Mouse (Mus musculus) neural tube, embryonic 10.5 days (tissue): ENCODE measurements around the gene Gne.
A peak's percentile ranks its signal among the peaks of the same experiment; 100 is the strongest.

Source experiments
- DNase-seq: peaks from one replicate; pipeline ENCODE4 v3.0.0-alpha.2; 2017; ENCODE audit warnings: low spot score; ENCODE audit errors: extremely low spot score

Gne gene

GRCm38 (mm10) chr4:44025570-44025969 is 58.4 kb downstream of the Gne start:
- no peak for DNase-seq

GRCm38 (mm10) chr4:44024241-44024640 is 59.7 kb downstream of the Gne start:
- no peak for DNase-seq

GRCm38 (mm10) chr4:44023681-44024080 is 60.3 kb downstream of the Gne start:
- DNase-seq = no peak

- no peak for DNase-seq
These were observed 61.2 kb downstream of the Gne start for GRCm38 (mm10) chr4:44022766-44023165.

GRCm38 (mm10) chr4:44022323-44022722 is 61.7 kb downstream of the Gne start:
- no peak for DNase-seq

DNA sequence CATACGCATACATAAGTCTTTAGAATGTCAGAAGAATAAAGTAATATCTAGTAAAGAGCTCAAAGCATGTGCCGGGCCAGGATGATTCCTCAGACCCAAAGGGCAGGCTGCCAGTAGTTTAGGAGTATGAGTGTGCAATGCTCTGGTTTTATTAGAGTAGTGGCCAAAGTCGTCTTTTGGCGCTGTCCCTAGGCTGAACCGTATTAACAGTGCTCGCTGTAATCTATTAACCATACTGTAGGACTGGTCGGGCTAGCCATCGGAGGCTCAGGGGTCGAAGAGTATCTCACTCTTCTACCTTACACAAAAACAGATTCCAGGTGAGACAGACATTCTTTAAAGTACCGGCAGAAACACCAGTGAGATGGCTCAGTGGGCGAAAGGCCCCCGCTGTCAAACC is 67.2 kb downstream of the Gne start:
- DNase-seq = no peak

- no peak for DNase-seq
These were observed 67.9 kb downstream of the Gne start for GRCm38 (mm10) chr4:44016071-44016470.

DNA sequence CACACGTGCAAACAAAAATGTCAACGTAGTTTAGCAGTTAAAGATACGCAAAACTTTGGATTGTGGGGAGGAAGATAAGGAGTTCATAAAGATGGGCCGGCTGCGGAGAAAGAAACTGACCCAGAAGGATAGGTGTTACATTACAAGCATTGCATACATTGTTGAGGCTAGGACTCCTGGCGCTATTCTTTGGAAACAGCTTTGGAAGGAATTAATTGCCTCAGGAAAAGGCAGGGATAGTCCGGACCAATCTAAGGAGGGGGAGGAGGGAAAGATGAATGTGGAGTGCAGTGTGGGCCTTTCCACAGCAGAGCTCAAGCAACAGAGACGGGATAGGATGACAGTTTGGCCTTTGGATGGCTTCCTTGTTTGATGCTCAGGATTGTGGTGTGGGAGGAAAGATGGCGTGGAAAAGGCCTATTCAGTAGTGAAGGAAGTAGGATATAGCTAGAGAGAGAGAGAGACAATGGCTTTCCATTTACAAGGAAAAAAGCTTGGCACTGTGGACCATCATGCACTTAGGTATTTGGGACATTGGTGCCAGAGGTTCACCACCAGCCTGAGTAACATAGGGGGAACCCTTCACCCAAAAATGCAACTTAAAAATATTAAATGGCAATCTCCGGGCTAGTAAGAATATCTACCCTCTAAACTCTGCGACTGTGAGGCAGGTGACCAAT is 70.4 kb downstream of the Gne start:
- DNase-seq = no peak

GRCm38 (mm10) chr4:44012376-44013367 is 71.3 kb downstream of the Gne start:
- DNase-seq = peak; percentile 91

- no peak for DNase-seq
These were observed 72.2 kb downstream of the Gne start for GRCm38 (mm10) chr4:44011799-44012198.

- no peak for DNase-seq
These were observed 73.1 kb downstream of the Gne start for GRCm38 (mm10) chr4:44010893-44011292.

- DNase-seq = no peak
These were observed 73.8 kb downstream of the Gne start for GRCm38 (mm10) chr4:44010176-44010575.

GRCm38 (mm10) chr4:44004623-44005409 is 79.2 kb downstream of the Gne start:
- DNase-seq = no peak

- no peak for DNase-seq
These were observed 79.9 kb downstream of the Gne start, which contains the start of gene Clta for GRCm38 (mm10) chr4:44004126-44004525. Clta (plus strand) TSS chr4:44004452.

DNA sequence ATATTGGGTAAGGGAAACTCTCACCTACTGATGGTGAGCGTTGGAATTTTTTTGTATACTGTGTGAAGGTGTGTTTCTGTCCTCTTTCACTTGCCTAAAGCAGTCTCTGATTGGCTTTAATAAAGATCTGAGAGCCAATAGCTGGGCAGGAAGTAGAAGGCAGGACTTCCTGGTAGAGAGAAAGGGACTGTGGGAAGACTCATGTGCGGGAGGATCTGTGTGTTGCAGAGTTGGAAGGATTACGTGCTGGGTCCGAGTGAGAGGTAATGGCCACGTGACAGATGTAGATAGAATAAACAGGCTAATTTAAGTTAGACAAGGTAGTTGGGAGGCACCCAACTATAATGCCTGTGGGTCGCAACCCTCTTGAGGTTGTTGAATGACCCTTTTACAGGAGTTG is 80.4 kb downstream of the Gne start:
- DNase-seq = no peak

- DNase-seq = no peak
These were observed 89.6 kb downstream of the Gne start for GRCm38 (mm10) chr4:43994342-43994741.

DNA sequence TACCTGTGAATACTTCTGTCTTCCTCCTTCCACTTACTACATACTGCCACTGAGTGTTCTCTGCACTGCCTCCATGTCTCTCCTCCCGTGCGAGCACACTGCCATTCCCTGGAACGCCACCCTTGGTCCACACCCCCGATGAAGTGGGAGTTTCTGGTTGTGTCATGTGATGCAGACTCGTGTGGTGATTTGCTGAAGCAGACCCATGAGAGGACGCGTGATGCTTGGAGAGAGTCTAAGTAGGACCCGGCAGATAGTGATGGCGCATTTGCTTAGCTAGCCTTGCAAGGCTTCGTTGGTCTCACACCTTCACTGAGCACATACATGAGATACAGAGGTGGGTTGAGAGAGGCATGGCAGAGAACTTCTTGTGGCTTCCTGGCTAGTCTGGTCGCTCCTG is 90.9 kb downstream of the Gne start:
- no peak for DNase-seq

DNA sequence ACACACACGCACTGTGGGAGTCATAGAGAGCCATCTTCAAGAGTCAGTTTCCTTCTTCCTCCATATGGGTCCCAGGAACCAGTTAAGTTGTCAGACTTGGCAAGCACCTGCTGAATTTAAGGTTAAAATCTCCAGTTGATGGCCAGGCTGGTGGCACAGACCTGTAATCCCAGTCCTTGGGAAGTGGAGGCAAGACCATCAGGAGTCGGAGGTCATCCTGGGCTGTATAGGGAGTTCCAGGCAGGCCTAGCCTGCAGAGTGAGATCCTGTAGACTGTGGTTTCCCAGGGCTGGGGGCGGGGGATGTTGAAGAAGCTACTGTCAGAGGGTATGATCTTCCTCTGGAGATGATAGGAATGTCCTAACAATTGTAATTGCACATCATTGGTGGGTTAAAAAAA is 95.0 kb downstream of the Gne start:
- peak; percentile 4 for DNase-seq

GRCm38 (mm10) chr4:43984326-43984725 is 99.7 kb downstream of the Gne start:
- no peak for DNase-seq
